Mouse (Mus musculus): ENCODE data around the gene Ttll11.

Ttll11 gene

DNA sequence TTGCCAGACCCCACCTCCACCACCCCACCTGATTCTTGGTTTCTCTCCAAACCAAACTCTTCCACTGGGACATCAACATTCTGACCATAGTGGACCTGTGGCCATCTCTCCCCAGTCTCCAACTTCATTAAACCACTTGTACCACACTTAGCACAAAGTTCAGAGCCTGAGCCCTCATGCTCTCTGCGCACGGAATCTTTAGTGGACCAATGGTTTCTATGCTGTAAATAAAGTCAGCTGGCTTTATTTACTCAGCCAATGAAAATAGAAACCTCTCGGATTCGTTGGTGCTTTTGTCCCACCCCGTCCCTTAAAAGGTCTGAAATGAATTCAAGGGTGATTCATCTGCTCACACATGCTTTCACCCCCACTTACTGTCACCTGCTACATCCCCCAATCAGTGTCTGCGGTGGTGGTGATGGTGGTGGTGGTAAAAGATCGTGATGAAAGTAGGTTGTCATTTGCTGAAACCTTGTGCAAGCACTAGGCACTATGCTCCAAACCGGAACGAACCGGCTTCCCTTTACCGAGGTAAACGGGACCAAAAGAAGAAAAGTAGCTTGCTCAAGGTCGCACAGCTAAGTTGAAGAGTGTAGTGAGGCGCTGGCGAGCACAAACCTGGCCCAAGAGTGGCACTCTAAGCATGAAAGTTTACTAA is 1.3 kb downstream of the Ttll11 start:
- in situ Hi-C loops (cut with MboI; ENCODE audit: low pct_unique_long_range_greater_than_20kb in 1 of 2, low sequenced_read_pairs in 2 of 2, unreplicated experiment in 1 of 2): no loop called here

DNA sequence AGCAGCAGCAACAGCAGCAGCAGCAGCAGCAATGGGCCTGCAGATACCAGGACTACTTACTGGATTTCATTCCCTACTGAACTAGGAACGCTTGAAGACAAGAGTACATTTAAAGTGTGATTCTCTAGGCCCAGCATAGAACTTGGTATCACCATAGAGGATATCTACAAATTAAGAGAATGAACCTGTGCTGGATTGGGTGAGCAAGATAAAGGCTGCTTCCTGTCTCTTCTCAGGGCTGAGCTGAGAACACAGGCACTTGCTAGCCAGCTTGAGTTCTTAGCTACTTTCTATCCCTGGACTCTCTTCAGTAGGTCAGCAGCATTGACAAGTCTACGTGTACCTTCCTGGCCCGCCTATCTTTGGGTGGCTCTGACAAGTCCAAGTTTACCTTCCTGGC is 2.0 kb downstream of the Ttll11 start:
- in situ Hi-C loops (cut with MboI; ENCODE audit: low pct_unique_long_range_greater_than_20kb in 1 of 2, low sequenced_read_pairs in 2 of 2, unreplicated experiment in 1 of 2): no loop called here

DNA sequence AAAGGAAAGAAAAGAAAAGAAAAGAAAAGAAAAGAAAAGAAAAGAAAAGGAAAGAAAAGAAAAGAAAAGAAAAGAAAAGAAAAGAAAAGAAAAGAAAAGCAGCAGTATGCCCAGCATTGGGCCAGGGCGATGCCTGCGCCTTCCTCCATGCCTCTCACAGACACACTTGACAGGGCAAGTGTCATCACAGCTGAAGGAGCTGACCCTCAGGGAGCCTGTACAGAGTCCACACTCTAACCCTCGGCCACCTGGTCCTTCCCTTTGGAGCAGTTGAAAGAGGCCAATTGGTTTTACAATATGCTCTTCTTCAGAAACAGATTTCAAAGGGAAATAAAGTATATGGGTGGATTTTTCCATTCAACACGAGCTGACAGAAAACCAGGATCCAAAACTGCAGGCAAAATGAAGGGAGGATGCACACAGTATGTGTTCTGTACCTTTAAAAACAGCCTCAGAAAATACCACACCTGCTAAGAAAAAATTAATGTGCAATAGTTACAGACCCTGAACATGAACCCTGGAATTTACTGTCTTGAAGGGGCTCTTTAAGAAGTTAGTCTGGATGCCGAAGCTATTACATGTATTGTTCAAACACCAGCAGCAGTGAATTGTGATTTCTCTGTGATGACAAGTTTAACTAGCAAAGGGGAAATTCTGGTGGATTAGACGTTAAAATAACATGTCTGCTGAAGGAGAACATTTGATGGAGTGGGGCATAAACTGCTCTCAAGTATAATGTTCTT is 7.3 kb downstream of the Ttll11 start:
- in situ Hi-C loops (cut with MboI; ENCODE audit: low pct_unique_long_range_greater_than_20kb in 1 of 2, low sequenced_read_pairs in 2 of 2, unreplicated experiment in 1 of 2): no loop called here

DNA sequence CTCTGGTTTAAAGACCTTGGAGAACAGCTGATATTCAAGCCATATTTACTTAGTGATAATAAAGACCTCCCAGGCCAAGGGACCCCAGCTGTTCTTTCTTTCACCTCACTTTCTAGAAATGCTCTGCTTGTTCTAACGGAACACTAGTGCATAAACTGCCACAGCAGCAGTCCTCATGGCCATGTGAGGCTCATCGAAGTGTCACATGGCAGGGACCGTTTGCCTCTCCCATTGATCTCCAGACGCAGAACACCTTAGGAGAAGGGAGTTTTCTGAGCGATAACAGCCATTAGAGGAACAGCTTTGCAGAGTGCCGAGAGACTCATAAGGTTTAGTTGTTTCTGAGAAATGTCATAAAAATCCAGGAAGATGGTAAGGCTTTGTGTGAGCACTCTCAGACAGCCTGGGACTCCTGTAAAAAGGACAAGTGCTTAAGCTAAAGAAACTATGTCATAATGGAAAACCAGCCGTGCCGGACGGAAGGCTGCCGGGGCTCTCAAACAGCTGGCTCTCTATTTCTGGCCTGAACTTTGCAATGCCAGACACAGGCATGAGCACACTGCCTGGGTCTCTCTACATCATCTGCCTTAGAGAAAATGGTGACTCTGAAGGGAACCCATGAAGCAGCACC is 13.7 kb downstream of the Ttll11 start:
- in situ Hi-C loops (cut with MboI; ENCODE audit: low pct_unique_long_range_greater_than_20kb in 1 of 2, low sequenced_read_pairs in 2 of 2, unreplicated experiment in 1 of 2): no loop called here

DNA sequence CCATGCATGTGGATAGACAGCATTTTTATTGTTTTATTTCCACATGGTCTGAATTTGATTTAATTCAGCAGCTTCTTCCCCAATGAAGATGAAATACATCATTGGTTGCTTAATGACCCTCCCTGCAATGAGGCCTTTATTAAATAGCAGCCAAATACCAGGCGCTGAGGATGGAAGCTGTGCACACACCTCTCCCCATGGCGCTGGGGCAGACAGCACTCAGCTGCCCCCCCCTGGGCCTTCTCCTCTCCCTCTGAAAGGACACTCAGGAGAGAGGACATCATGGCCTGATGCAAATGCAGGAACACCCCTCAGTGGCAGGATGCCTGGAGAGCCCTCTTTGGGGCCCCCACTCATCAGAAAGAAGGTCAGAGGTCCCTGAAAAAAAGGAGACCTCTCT is 16.4 kb downstream of the Ttll11 start:
- in situ Hi-C loops (cut with MboI; ENCODE audit: low pct_unique_long_range_greater_than_20kb in 1 of 2, low sequenced_read_pairs in 2 of 2, unreplicated experiment in 1 of 2): no loop called here

DNA sequence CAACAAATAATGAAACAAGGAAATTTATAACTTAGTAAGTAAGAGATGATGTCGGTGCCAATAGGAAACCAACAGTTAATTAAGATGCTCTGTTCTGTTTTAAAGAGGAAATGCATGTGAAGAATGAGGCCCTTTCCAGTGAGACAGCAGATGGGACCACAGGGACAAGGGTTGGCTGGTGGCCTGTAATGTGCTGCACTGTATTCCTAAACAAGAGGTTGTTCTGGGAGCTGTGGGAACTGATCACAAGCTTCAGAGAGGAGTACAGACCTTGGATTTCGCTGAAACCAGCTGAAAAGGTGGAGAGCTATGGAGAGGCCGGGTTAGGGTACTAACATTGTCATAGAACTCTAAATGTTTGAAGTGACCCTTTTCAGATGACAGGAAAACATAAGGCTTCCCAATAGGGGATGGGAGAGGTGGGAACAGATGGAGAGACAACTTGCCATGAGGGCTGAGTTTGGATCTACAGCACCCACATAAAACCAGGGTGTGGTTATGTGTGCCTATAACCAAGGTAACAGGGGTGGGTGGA is 18.1 kb downstream of the Ttll11 start:
- in situ Hi-C loops (cut with MboI; ENCODE audit: low pct_unique_long_range_greater_than_20kb in 1 of 2, low sequenced_read_pairs in 2 of 2, unreplicated experiment in 1 of 2): no loop called here

DNA sequence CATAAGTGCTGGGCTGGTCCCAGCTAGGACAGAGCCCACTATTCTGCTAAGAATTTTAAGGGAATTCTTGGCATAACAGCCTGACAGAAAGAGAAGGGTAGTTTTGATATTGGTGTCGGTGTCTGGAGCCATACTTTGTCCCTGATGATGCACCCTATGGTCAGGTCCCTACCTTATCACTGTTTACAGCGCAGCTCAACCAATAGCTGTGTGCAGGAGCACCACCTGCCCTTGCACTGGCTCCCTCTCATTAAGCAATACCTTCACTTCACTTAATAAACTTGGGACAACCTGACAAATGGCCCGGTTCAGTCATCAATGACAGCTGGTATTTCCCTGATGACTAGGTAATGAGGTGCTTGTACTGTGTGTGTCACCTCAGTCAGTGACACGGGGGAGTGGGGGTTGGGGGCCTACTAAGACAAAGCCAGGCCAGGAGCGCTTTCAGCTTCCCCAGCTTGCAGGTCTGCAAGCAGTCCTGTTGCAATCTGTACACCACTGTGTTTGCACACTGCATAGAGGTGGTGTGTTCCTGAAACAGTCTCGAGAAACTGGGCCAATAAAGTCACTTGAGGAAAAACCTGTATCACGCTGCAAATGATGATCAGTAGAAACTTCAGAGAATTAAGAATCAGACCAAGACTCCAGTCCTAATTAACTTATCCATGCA is 22.1 kb downstream of the Ttll11 start:
- in situ Hi-C loops (cut with MboI; ENCODE audit: low pct_unique_long_range_greater_than_20kb in 1 of 2, low sequenced_read_pairs in 2 of 2, unreplicated experiment in 1 of 2): no loop called here

DNA sequence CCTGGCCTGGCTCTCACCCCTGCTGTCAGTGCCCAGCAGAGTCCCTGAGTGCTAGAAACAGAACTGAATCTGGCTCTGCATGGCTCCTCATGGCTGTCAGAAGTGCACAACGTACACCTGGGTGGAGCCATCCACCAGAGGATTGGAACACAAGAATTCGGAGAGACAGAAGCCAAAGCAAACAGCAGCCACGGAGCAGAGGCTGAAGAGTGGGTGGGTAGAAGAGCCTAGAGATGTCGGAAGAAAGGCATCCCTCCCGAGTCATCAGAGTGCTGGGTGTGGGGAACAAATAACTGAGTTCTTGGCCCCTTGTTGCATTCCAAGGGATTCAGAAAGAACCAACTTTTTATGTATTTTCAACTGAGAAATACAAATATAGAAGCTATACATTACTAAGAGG is 24.5 kb downstream of the Ttll11 start:
- in situ Hi-C loops (cut with MboI; ENCODE audit: low pct_unique_long_range_greater_than_20kb in 1 of 2, low sequenced_read_pairs in 2 of 2, unreplicated experiment in 1 of 2): no loop called here

DNA sequence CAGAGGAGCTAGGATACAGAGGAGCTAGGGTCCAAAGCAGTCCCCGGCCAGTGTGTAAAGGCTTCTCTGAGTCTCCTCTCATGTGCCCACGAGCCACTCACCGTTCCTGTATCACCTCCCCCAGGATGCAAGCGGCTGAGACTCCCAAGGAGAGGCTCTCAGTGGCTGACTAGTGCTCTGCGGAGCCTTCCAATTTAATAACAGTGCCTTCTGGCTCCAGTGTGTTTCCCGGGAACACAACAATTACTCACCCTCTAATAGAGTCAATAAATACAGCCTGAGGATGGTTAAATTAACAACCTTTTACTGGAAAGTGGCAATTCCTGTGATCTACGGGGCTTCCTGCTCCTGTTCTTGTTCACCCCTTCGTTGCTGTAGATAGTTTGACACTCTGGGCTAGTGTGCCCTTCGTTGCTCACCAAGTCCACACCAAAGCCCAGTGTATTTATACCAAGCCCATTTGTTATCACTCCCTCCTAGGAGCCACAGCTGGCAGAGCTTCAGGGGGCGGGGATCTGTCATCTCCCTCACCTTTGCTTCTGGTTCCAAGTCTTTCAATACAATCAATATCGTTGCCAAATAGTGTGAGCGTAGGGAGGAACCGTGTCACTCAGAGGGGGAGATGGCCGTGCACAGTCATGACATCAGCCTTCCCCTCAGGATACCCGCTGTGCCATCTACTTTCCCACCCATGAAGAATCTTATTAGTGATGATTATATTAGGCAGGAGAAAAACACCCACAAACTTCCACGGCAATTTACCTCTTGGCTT is 27.3 kb downstream of the Ttll11 start:
- in situ Hi-C loops (cut with MboI; ENCODE audit: low pct_unique_long_range_greater_than_20kb in 1 of 2, low sequenced_read_pairs in 2 of 2, unreplicated experiment in 1 of 2): no loop called here

DNA sequence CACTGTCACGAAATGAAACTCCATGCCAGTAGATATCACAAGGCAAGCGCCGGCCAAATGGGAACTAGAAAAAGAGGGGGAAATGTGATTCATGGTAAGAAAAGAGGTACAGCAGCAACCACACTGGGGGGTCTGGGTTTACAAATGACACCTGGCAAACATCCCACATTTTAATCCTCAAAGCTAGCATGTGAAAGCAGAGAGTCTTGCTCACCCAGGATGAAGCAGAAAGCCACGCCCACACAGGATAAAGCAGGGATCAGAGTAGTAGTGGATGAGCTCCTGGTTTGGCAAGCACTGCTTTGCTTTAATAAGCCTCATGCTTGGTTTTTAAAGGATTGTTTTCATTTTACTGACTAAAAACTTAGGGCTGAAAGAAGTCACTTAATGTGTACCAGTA is 34.8 kb downstream of the Ttll11 start:
- in situ Hi-C loops (cut with MboI; ENCODE audit: low pct_unique_long_range_greater_than_20kb in 1 of 2, low sequenced_read_pairs in 2 of 2, unreplicated experiment in 1 of 2): no loop called here

DNA sequence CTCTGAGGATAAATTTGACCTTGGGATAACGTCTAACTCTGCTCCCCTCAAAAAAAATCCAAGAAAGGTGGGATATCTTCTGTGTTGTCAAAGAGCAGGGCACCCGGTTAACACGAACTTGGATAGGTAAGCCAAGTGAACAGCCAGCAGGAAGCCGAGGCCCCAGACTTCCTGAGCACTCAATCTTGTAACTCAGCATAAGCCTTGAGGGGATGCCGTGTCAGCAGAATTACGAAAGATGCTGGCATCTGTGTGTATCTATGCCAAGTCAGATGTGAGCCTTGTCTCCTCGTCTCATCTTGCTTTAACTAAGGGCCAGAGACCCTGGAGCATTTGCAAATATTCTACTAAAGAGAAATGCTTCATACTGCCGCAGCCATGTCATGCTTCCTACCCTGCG is 36.8 kb downstream of the Ttll11 start:
- in situ Hi-C loops (cut with MboI; ENCODE audit: low pct_unique_long_range_greater_than_20kb in 1 of 2, low sequenced_read_pairs in 2 of 2, unreplicated experiment in 1 of 2): no loop called here

DNA sequence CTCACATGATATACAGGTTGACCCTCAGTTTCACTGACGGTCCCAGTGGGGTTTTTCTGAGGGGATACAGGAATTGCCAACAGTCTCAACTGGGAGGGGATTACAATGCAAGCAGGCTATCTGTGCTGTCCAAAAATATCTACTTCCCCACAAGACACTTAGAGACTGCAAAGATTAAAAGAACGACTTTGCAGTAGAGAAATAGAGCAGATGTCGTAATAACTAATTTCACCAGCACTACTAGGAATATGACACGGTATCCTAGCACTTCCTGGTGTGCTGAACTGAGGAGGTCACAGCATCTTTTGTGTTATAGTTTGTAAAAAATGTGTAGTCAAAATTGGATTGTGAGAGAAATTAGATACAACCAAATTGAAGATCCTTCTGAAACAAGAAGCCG is 44.7 kb downstream of the Ttll11 start:
- in situ Hi-C loops (cut with MboI; ENCODE audit: low pct_unique_long_range_greater_than_20kb in 1 of 2, low sequenced_read_pairs in 2 of 2, unreplicated experiment in 1 of 2): no loop called here

DNA sequence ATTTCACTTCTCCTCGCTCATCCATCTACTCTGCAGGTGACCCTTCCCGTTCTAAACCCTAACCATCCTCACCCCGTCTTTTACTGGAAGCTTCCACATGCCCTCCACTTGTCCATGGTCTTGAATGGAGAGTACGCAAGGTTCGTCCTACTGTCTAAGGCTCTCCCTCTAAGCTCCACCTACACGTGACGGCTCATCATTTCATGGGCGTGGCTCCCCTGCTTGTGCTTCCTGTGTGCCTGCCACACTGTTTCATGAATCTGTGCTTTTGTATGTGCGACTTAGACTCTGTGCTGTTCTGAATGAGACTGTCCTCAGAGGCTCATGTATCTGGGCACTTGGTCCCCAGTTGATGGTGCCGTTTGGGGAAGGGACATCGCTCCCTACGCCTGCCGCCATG is 46.6 kb downstream of the Ttll11 start:
- in situ Hi-C loops (cut with MboI; ENCODE audit: low pct_unique_long_range_greater_than_20kb in 1 of 2, low sequenced_read_pairs in 2 of 2, unreplicated experiment in 1 of 2): no loop called here

DNA sequence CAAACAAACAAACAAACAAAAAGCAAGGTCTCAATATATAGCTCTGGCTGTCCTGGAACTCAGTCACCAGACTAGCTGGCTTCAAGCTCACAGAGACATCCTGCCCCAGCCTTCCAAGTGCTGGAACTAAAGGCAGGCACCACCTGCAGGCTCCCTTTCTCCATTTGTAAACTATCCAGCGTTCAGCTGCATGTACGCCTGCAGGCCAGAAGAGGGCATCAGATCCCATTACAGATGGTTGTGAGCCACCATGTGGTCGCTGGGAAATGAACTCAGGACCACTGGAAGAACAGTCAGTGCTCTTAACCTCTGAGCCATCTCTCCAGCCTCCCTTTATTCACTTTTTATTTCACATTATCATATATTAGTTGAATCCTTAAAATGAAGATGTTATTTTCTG is 48.1 kb downstream of the Ttll11 start:
- in situ Hi-C loops (cut with MboI; ENCODE audit: low pct_unique_long_range_greater_than_20kb in 1 of 2, low sequenced_read_pairs in 2 of 2, unreplicated experiment in 1 of 2): no loop called here

DNA sequence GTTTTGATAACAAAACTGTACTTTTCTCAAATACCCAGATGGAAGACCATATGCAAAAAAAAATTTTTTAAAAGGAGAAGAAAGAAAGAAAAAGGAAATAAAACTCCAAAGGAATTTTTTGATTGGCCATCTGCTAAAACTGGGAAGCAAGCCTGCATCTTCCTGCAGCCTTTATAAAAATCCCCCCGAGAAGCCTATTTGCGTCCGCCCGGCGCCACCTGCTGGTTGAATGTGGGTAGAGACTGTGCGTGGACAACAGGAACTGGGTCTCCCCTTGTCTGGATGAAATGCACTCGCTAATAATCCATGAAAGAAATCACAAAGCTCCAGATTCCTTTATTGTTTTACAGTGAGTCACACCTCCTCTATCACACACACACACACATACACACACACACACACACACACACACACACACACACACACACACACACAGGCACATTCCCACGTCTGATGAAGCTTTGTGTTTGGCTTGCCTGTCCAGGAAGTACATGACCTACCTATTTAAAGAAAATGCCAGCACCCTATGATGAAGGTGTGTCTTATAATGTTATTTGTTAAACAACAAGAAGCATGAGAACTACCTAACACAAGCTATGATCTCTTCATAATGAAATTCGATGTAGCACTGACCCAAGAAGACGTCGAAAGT is 49.1 kb downstream of the Ttll11 start:
- in situ Hi-C loops (cut with MboI; ENCODE audit: low pct_unique_long_range_greater_than_20kb in 1 of 2, low sequenced_read_pairs in 2 of 2, unreplicated experiment in 1 of 2): no loop called here

DNA sequence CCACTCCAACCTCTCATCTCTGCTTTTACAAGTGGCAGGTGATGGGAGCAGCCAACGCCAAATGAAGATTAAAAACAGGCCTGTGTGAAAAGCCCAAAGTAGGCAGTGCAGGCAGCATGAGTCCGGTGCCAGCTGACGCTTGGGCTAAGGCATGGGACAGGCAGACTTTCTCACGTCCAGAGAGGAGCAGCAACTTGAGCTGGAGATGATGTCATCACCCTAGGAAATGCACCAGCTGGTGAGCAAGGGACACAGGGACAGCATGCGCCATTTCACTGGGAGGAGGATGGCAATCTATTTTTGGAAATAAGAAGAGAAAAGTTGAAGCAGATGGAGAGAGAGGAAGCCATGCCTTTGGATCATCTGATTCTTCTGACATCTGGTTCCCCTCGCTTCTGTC is 51.6 kb downstream of the Ttll11 start:
- in situ Hi-C loops (cut with MboI; ENCODE audit: low pct_unique_long_range_greater_than_20kb in 1 of 2, low sequenced_read_pairs in 2 of 2, unreplicated experiment in 1 of 2): no loop called here

DNA sequence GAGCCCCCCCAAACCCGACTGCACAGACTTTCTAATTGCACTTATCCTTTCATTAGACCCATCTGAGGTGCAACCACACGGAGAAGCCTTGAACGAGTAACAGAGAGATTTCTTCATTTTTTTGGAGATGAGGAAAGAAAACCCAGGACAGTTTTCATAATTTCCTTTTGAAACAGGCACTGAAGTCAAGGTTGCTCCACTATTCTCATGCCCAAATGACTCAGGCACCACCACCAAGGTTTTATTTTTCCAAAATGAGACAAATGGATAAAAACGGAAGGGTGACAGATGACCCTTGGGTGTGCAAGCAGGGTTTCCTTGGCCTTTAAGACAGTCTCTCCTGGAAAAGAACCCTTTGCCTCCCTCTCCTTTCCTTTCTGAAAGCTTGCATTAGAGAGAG is 54.8 kb downstream of the Ttll11 start:
- in situ Hi-C loops (cut with MboI; ENCODE audit: low pct_unique_long_range_greater_than_20kb in 1 of 2, low sequenced_read_pairs in 2 of 2, unreplicated experiment in 1 of 2): no loop called here

DNA sequence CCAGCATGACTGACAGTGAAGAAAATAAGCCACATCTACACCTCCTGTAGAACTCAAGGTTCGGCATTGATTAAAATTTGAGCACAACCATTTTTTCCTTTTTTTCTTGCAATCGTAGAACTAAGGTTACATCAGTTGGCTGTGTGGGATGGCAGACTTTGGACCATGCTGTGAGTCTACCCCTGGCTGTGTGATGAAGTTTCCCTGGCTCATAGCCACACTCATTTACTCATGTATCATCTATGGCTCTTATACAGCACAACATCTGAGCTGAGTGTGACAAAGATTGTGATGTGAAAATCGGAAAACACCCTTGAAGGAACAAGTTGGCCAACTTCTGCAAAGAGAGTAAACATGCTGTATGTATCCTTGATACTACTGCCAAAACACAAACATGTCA is 56.8 kb downstream of the Ttll11 start:
- in situ Hi-C loops (cut with MboI; ENCODE audit: low pct_unique_long_range_greater_than_20kb in 1 of 2, low sequenced_read_pairs in 2 of 2, unreplicated experiment in 1 of 2): no loop called here
